Mouse (Mus musculus) liver, postnatal 0 days (tissue): ENCODE results near the gene Gamt. TPM values are rescaled to one million over a fixed set of nuclear protein-coding genes. Genes with fewer than 3 reads are reported as not detected.
A peak's percentile ranks its signal among the peaks of the same experiment; 100 is the strongest.

Source experiments
- ATAC-seq: fragments of 200-750 bp; cut with Nextera tagmentation; 2 replicates; pipeline ENCODE4 v1.8.0; 2017; ENCODE audit warnings: mild to moderate bottlenecking, moderate library complexity
- DNase-seq: peaks from one replicate; pipeline ENCODE4 v3.0.0-alpha.2; 2016
- H3K27ac ChIP-seq: fragments of 300-500 bp; sonication (generic); 2 replicates; pipeline ENCODE4 v1.5.1; 2014; ENCODE audit warnings: antibody characterized with exemption, moderate library complexity, mild to moderate bottlenecking, low read depth
- H3K27me3 ChIP-seq: fragments of 300-500 bp; sonication (generic); 2 replicates; pipeline ENCODE4 v1.6.1; 2014; ENCODE audit warnings: low read length, control low read depth, mixed read lengths; ENCODE audit not compliant: insufficient read depth
- H3K36me3 ChIP-seq: fragments of 300-500 bp; sonication (generic); replicated peaks from 2 replicates; pipeline ENCODE4 v1.6.1; 2014; ENCODE audit warnings: mild to moderate bottlenecking, control low read depth, low read length, moderate library complexity, mixed read lengths; ENCODE audit not compliant: insufficient read depth
- H3K4me1 ChIP-seq: fragments of 300-500 bp; sonication (generic); 2 replicates; pipeline ENCODE4 v1.6.1; 2014; ENCODE audit warnings: antibody characterized with exemption, mild to moderate bottlenecking, control low read depth; ENCODE audit not compliant: insufficient read depth
- H3K4me2 ChIP-seq: fragments of 300-500 bp; sonication (generic); 2 replicates; pipeline ENCODE4 v1.6.1; 2014; ENCODE audit warnings: low read depth, mild to moderate bottlenecking, low read length, moderate library complexity, mixed read lengths
- H3K4me3 ChIP-seq: fragments of 300-500 bp; sonication (generic); 2 replicates; pipeline ENCODE4 v1.5.1; 2014; ENCODE audit warnings: low read depth, low read length
- H3K9ac ChIP-seq: fragments of 300-500 bp; sonication (generic); replicated peaks from 2 replicates; pipeline ENCODE4 v1.6.1; 2014; ENCODE audit warnings: mild to moderate bottlenecking, moderate library complexity
- H3K9me3 ChIP-seq: fragments of 300-500 bp; sonication (generic); 2 replicates; pipeline ENCODE4 v1.6.1; 2016; ENCODE audit warnings: mild to moderate bottlenecking, control low read depth, low read length, mixed read lengths
- CTCF ChIP-seq: sonication (generic); IDR thresholded peaks from 2 replicates; pipeline ENCODE4 v1.5.1; 2016; ENCODE audit warnings: antibody characterized with exemption, low read depth
- EP300 ChIP-seq: IDR thresholded peaks from 2 replicates; pipeline ENCODE4 v1.6.1; 2016; ENCODE audit warnings: antibody characterized with exemption, low read depth, mild to moderate bottlenecking
- WGBS: fragments of 180-500 bp; shearing (Covaris S2); extraction: QIAGEN DNeasy Blood & Tissue Kit; methylation state at CpG from one replicate; pipeline ENCODE4 v1.1.7; 2014; ENCODE audit not compliant: insufficient replicate concordance; 5-methylcytosine and 5-hydroxymethylcytosine counted together
- polyA plus RNA-seq: library from polyadenylated mRNA; unstranded; fragments of >200 nt; fragmentation: Nextera tagmentation; extraction: Ambion mirVana; gene quantifications from 2 replicates; pipeline ENCODE4 v1.2.1, GENCODE M21; 2015

Gene Gamt
- polyA plus RNA-seq, 1 experiment from 2014 or later, result 93.9 TPM

DNA sequence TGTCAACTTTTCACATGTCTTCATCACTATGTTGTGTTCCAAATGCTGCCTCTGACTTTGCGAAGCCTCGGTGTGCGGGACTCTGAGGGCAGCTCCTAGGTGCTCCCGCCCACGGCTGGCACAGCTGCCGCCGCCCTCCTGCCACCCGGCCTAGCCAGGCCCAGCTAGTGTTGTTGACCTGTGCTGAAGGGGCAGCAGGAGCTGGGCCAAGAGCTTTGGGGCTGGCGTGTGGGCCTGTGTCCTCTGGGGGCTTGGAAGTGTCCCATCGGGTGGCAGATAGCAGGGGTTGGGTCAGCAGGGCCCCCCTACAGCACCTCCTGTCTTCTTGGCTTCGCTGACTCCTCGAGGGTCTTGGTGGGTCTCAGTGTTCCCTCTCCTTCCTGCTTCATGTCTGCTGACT, 18.5 kb upstream of the Gamt start:
- H3K9me3 ChIP-seq, result no peaks in the 10 kb centered on the region
- ATAC-seq (no peak), DNase-seq (no peak)
- H3K9ac ChIP-seq, result no peak overlapping the region
- H3K36me3 ChIP-seq, result peaks cover 79% of the 10 kb centered on the region
- H3K27ac ChIP-seq, result peak overlapping the region; percentile 16; the same call in 1 of the 2 replicates
- H3K4me1 ChIP-seq, result peaks cover 26% of the 10 kb centered on the region
- TF ChIP-seq CTCF, result no peak
- no peak for TF ChIP-seq EP300
- no peak overlapping the region for H3K4me3 ChIP-seq
- no peak overlapping the region for H3K4me2 ChIP-seq
- 90% methylated on average over 12 of the region's 12 CpGs for WGBS
- H3K27me3 ChIP-seq, result no peaks in the 10 kb centered on the region

DNA sequence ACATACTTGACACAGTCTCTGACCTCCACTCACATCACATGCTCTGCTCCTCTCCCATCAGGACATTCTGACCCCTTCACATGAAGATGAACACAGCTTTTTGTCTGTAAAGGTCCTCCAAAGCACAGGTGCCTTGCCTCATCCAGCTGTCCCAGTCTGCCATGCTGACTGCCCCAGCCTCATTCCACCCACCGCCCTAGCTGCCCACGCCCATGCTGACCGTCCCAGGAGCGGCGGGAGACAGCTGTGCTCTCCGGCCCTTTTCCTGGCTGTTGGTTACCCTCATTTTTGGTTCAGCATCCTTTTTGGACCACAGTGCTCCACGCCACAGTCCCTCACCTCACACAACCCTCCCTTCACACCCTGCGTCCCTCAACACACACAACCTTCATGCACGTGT, 17.6 kb upstream of the Gamt start:
- TF ChIP-seq CTCF, result no peak
- no peak for TF ChIP-seq EP300
- no peaks in the 10 kb centered on the region for H3K9me3 ChIP-seq
- H3K4me2 ChIP-seq, result no peak overlapping the region
- H3K36me3 ChIP-seq, result peaks cover 79% of the 10 kb centered on the region
- WGBS, result 91% methylated on average over 9 of the region's 9 CpGs
- H3K27me3 ChIP-seq, result no peaks in the 10 kb centered on the region
- no peak overlapping the region for H3K9ac ChIP-seq
- no peak overlapping the region for H3K4me3 ChIP-seq
- peaks cover 32% of the 10 kb centered on the region for H3K4me1 ChIP-seq
- DNase-seq (no peak), ATAC-seq (no peak)
- no peak overlapping the region for H3K27ac ChIP-seq

DNA sequence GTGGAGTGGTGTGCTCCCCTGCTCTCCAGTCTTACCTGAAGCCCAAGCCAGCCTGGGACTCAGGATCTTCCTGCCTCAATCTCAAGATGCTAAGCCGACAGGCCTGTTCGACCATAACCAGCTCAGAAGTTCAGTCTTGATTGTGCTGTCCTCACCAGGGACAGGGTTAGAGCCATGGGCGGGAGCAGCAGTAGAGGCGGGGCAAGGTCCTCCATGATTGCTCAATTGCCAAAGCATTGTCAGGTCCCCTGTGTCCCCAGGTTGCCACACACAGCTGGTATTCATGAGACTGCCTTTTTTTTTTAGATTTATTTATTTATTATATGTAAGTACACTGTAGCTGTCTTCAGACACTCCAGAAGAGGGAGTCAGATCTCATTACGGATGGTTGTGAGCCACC, 15.4 kb upstream of the Gamt start:
- peak; percentile 63 for DNase-seq
- Histone ChIP-seq H3K36me3 (peaks cover 80% of the 10 kb centered on the region), H3K4me2 (no peak overlapping the region), H3K9ac (no peak overlapping the region), H3K27me3 (no peaks in the 10 kb centered on the region), H3K9me3 (no peaks in the 10 kb centered on the region), H3K4me1 (peaks cover 31% of the 10 kb centered on the region), H3K4me3 (no peak overlapping the region), H3K27ac (peak overlapping the region; percentile 44; the same call in 1 of the 2 replicates)
- peak; percentile 74 for ATAC-seq
- 53% methylated on average over 5 of the region's 5 CpGs for WGBS
- no peak for TF ChIP-seq CTCF
- TF ChIP-seq EP300, result no peak

DNA sequence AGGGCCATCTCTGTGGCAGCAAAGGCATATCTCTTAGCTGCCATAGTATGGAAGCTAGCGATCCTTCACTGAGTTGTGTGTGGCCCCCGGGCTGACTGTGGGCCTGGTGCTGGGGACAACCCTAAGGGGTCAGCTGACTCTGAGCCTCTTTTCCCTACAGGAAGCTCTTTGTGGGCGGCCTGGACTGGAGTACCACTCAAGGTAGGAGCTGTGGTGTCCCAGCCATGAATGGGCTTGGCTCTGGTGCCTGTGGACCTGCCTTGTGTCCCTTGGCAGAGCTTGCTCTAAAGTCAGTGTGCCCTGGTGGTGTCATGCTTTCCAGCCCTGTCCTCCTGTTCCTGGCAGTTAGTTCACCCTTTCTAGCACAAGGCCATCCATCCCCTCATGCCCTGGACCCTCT, 13.0 kb upstream of the Gamt start:
- 85% methylated on average over 3 of the region's 3 CpGs for WGBS
- no peak for TF ChIP-seq CTCF
- no peak for TF ChIP-seq EP300
- Histone ChIP-seq H3K9me3 (no peaks in the 10 kb centered on the region), H3K4me2 (no peak overlapping the region), H3K27me3 (no peaks in the 10 kb centered on the region), H3K36me3 (peaks cover 60% of the 10 kb centered on the region), H3K9ac (no peak overlapping the region), H3K4me3 (no peak overlapping the region), H3K27ac (no peak overlapping the region), H3K4me1 (peaks cover 45% of the 10 kb centered on the region)
- DNase-seq, result no peak
- ATAC-seq, result no peak

DNA sequence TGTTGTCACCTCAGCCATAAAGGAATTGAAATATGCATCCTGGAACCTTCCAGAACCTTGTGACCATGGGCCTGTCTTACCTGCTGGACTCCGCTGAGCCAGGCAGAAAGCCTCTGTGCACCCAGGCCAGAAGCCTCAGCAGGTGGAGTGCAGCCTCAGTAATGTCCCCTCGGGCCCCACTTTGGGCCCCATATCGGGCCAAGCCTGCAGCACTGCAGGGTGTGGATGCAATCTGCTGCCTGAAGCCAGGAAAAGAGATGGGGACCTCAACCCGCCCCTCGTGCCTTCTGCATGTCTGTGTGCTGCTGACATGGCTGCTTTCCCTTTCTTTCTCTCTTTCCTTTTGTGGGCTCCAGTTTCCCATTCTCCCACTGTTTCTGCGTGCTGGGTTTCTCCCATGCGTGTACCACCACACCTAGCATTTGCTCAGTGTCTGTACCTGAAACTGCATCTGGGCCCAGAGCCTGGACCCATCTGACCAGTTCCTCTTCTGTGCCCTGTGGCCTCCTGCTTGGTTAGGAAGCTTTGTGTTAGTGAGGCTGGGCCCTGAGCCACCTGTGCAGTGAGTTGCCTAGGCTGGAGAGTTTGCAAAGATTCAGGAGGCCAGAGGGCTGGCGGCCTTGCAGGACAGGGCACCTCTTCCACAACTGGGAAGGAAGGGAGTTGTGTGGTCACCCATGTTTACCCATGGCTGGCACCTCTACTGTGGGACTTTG, 11.2 kb upstream of the Gamt start:
- Histone ChIP-seq H3K4me3 (no peak overlapping the region), H3K4me1 (peaks cover 60% of the 10 kb centered on the region), H3K9ac (peak overlapping the region; percentile 63), H3K27ac (peak overlapping the region; percentile 92), H3K4me2 (peak overlapping the region; percentile 52), H3K36me3 (peaks cover 54% of the 10 kb centered on the region), H3K9me3 (no peaks in the 10 kb centered on the region), H3K27me3 (no peaks in the 10 kb centered on the region)
- no peak for ATAC-seq
- peak; percentile 32 for DNase-seq
- TF ChIP-seq CTCF (no peak), EP300 (no peak)
- WGBS, result 72% methylated on average over 8 of the region's 8 CpGs

DNA sequence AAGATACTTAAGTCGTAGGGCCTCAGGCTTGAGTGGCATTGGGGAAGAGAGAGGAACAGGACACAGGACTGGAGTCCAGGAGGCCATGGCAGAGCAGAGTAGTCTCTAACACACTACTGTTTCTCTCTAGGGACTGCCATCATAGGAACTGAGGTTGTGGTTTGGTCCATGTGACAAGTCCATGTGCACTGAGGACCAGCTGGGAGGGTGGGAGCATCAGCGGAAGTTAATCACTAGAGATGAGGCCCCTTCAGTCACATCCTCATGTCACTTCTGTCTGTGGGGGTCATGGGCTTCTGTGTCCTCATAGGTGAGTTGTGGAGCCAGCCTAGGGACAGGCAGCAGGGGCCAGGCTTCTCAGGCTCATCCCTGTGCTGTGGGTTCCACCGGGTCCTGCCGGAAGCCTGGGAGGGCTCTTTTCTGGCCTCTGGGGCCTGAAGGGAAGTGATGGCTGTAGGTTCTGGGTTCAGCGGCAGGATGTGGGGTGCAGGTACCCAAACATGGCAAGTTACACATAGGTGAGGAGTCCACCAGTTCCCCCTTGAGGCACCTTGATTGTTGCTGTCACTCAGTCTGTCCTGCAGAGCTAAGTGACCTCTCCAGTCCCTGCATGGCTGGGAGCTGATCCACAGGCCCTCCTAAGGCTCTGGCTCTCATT, 10.5 kb upstream of the Gamt start:
- 52% methylated on average over 5 of the region's 5 CpGs for WGBS
- Histone ChIP-seq H3K36me3 (peaks cover 51% of the 10 kb centered on the region), H3K27ac (peak overlapping the region; percentile 92), H3K4me2 (peak overlapping the region; percentile 52), H3K27me3 (no peaks in the 10 kb centered on the region), H3K9ac (peak overlapping the region; percentile 63), H3K9me3 (no peaks in the 10 kb centered on the region), H3K4me3 (no peak overlapping the region; the same call in 1 of the 2 replicates), H3K4me1 (peaks cover 68% of the 10 kb centered on the region)
- TF ChIP-seq CTCF (no peak), EP300 (no peak)
- ATAC-seq, result peak; percentile 3; the same call in 1 of the 2 replicates
- no peak for DNase-seq
